Mouse (Mus musculus) kidney, postnatal 0 days (tissue): ENCODE data around the gene Map7d2. TPM values are rescaled to one million over a fixed set of nuclear protein-coding genes. Genes with fewer than 3 reads are reported as not detected.

ENCODE experiments used
- ATAC-seq: fragments of 200-750 bp; cut with Nextera tagmentation; replicated peaks from 2 replicates; pipeline ENCODE4 v1.8.0; 2017; ENCODE audit warnings: low read depth, moderate number of reproducible peaks, moderate TSS enrichment, moderate library complexity; ENCODE audit not compliant: low FRiP score
- DNase-seq: peaks from one replicate; pipeline ENCODE4 v3.0.0-alpha.2; 2016; ENCODE audit warnings: low spot score
- H3K27ac ChIP-seq: fragments of 300-500 bp; sonication (generic); 2 replicates; pipeline ENCODE4 v1.5.1; 2014; ENCODE audit warnings: mild to moderate bottlenecking
- H3K27me3 ChIP-seq: fragments of 300-500 bp; sonication (generic); 2 replicates; pipeline ENCODE4 v1.6.1; 2014; ENCODE audit warnings: low read length, mixed read lengths; ENCODE audit not compliant: insufficient read depth
- H3K36me3 ChIP-seq: fragments of 300-500 bp; sonication (generic); 2 replicates; pipeline ENCODE4 v1.6.1; 2014; ENCODE audit warnings: low read length, mixed read lengths; ENCODE audit not compliant: insufficient read depth
- H3K4me1 ChIP-seq: fragments of 300-500 bp; sonication (generic); replicated peaks from 2 replicates; pipeline ENCODE4 v1.6.1; 2014; ENCODE audit warnings: antibody characterized with exemption, low read length, mixed read lengths; ENCODE audit not compliant: insufficient read depth
- H3K4me2 ChIP-seq: fragments of 300-500 bp; sonication (generic); 2 replicates; pipeline ENCODE4 v1.6.1; 2014; ENCODE audit warnings: mild to moderate bottlenecking, low read length, moderate library complexity, mixed read lengths
- H3K4me3 ChIP-seq: fragments of 300-500 bp; sonication (generic); replicated peaks from 2 replicates; pipeline ENCODE4 v1.5.1; 2014; ENCODE audit warnings: low read depth, low read length
- H3K9ac ChIP-seq: fragments of 300-500 bp; sonication (generic); 2 replicates; pipeline ENCODE4 v1.6.1; 2014; ENCODE audit warnings: low read depth, low read length
- H3K9me3 ChIP-seq: fragments of 300-500 bp; sonication (generic); replicated peaks from 2 replicates; pipeline ENCODE4 v1.6.1; 2016; ENCODE audit warnings: low read length, inconsistent platforms, mixed read lengths
- CTCF ChIP-seq: IDR thresholded peaks from 2 replicates; pipeline ENCODE4 v1.5.1; 2016; ENCODE audit warnings: antibody characterized with exemption, low read depth, mild to moderate bottlenecking, moderate library complexity
- whole genome bisulfite sequencing: fragments of 180-500 bp; shearing (Covaris S2); extraction: QIAGEN DNeasy Blood & Tissue Kit; methylation state at CpG from one replicate; pipeline ENCODE4 v1.1.7; 2014; 5-methylcytosine and 5-hydroxymethylcytosine counted together
- polyA plus RNA-seq: library from polyadenylated mRNA; unstranded; fragments of >200 nt; fragmentation: Nextera tagmentation; extraction: Ambion mirVana; gene quantifications from 2 replicates; pipeline ENCODE4 v1.2.1, GENCODE M21; 2015

The Map7d2 gene
- polyA plus RNA-seq, 1 experiment from 2014 or later: 1.9 TPM

GRCm38 (mm10) chrX:159509042-159509441, 94.7 kb downstream of the Map7d2 start:
- Histone ChIP-seq H3K4me2 (no peak overlapping the region), H3K36me3 (no peaks in the 10 kb centered on the region), H3K9ac (no peak overlapping the region), H3K9me3 (no peaks in the 10 kb centered on the region), H3K4me1 (no peaks in the 10 kb centered on the region), H3K4me3 (no peak overlapping the region), H3K27me3 (no peaks in the 10 kb centered on the region), H3K27ac (no peak overlapping the region)
- WGBS: 74% methylated on average over 4 of the region's 4 CpGs
- ATAC-seq (no peak), DNase-seq (no peak)
- no peak for TF ChIP-seq CTCF

DNA sequence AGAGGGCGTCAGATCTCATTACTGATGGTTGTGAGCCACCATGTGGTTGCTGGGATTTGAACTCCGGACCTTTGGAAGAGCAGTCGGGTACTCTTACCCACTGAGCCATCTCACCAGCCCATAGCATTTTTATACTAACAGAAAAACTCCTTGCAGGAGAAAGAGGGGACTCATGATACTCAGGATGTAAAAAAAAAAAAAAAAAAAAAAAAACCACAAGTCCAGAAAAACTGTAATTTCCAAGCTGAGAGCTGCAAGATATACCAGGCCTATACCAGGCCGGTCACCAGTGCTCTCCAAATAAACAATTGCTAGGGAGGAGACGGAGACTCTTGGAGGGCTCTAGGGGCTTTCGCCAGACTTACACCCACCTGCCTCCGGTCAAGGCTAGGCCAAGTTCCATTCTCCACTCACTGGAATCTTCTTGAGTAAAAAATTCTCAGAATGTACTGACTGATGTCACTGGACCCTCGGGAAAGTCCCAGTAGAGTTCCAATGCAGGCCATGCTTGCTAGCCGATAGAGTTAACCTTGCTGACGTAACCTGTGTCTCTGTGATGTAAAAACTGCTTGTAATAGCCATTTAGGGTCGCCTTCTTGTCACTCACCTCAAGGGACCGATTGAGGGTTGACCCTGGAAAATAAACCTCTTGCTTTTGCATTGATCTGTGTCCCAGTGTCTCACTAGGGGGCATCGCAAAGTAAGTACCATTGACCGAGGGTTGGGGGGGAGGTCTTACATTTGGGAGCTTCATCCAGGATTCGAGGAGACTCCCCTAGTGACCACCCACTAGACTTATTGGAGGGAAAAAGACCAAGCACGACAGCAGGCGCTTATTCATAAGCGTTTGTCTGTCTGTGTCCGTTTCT, 95.7 kb downstream of the Map7d2 start:
- no peak for TF ChIP-seq CTCF
- Histone ChIP-seq H3K4me2 (no peak overlapping the region), H3K9me3 (no peaks in the 10 kb centered on the region), H3K27ac (no peak overlapping the region), H3K4me1 (no peaks in the 10 kb centered on the region), H3K4me3 (no peak overlapping the region), H3K27me3 (no peaks in the 10 kb centered on the region), H3K9ac (no peak overlapping the region), H3K36me3 (no peaks in the 10 kb centered on the region)
- 76% methylated on average over 19 of the region's 19 CpGs for WGBS
- ATAC-seq (no peak), DNase-seq (no peak)

- Histone ChIP-seq H3K4me3 (no peak overlapping the region), H3K27ac (no peak overlapping the region), H3K9me3 (no peaks in the 10 kb centered on the region), H3K36me3 (no peaks in the 10 kb centered on the region), H3K9ac (no peak overlapping the region), H3K4me2 (no peak overlapping the region), H3K27me3 (no peaks in the 10 kb centered on the region), H3K4me1 (no peaks in the 10 kb centered on the region)
- no peak for ATAC-seq
- DNase-seq: no peak
- 71% methylated on average over 9 of the region's 9 CpGs for WGBS
- TF ChIP-seq CTCF: no peak
These were observed 96.3 kb downstream of the Map7d2 start for GRCm38 (mm10) chrX:159510716-159511051.

GRCm38 (mm10) chrX:159515599-159515998, 101.2 kb downstream of the Map7d2 start:
- ATAC-seq (no peak), DNase-seq (no peak)
- no peaks in the 10 kb centered on the region for H3K36me3 ChIP-seq
- H3K4me2 ChIP-seq: no peak overlapping the region
- H3K9me3 ChIP-seq: no peaks in the 10 kb centered on the region
- TF ChIP-seq CTCF: no peak
- no peaks in the 10 kb centered on the region for H3K4me1 ChIP-seq
- H3K4me3 ChIP-seq: no peak overlapping the region
- no peak overlapping the region for H3K9ac ChIP-seq
- no peaks in the 10 kb centered on the region for H3K27me3 ChIP-seq
- WGBS: 91% methylated on average over 6 of the region's 6 CpGs
- no peak overlapping the region for H3K27ac ChIP-seq

- H3K9me3 ChIP-seq: no peaks in the 10 kb centered on the region
- no peaks in the 10 kb centered on the region for H3K4me1 ChIP-seq
- 59% methylated on average over 3 of the region's 3 CpGs for WGBS
- ATAC-seq (no peak), DNase-seq (no peak)
- no peak overlapping the region for H3K4me3 ChIP-seq
- TF ChIP-seq CTCF: no peak
- no peaks in the 10 kb centered on the region for H3K36me3 ChIP-seq
- no peak overlapping the region for H3K27ac ChIP-seq
- H3K27me3 ChIP-seq: no peaks in the 10 kb centered on the region
- no peak overlapping the region for H3K9ac ChIP-seq
- H3K4me2 ChIP-seq: no peak overlapping the region
These were observed 107.4 kb downstream of the Map7d2 start for GRCm38 (mm10) chrX:159521780-159522179.

DNA sequence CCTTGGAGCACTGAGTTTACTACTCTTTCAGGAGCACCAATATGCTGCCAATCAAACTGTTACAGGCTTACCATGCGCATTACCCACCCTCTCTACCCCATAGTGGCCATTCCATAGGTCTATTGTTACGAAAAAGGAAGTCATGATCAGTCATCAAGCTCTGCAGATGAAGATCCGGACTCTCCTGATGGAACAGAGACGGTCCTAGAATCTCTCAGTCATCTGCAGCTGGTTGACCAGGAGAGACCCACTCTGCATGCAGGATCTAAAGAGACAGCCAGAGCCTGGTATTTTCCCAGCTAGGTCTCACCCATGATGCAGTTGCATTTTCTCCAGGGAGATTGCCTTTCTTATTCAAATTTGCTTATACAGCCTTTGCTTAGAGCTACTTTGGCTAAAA, 108.3 kb downstream of the Map7d2 start:
- ATAC-seq (no peak), DNase-seq (no peak)
- no peak for TF ChIP-seq CTCF
- H3K9me3 ChIP-seq: no peaks in the 10 kb centered on the region
- no peak overlapping the region for H3K9ac ChIP-seq
- no peaks in the 10 kb centered on the region for H3K27me3 ChIP-seq
- no peaks in the 10 kb centered on the region for H3K36me3 ChIP-seq
- no peak overlapping the region for H3K4me3 ChIP-seq
- H3K27ac ChIP-seq: no peak overlapping the region
- H3K4me2 ChIP-seq: no peak overlapping the region
- 72% methylated on average over 4 of the region's 4 CpGs for WGBS
- H3K4me1 ChIP-seq: no peaks in the 10 kb centered on the region

GRCm38 (mm10) chrX:159526388-159526787, 112.0 kb downstream of the Map7d2 start, which contains the start of gene Bclaf3:
Gene Bclaf3 (plus strand): TSS chrX:159526688.
- Histone ChIP-seq H3K9ac (no peak within 1 kb of the TSS), H3K36me3 (no peaks in the 10 kb centered on the region), H3K27ac (no peak within 1 kb of the TSS), H3K9me3 (no peaks in the 10 kb centered on the region), H3K4me2 (no peak within 1 kb of the TSS), H3K4me1 (no peaks in the 10 kb centered on the region), H3K4me3 (no peak within 1 kb of the TSS), H3K27me3 (no peaks in the 10 kb centered on the region)
- no peak for ATAC-seq
- WGBS: 79% methylated on average over 6 of the region's 6 CpGs
- no peak for TF ChIP-seq CTCF
- DNase-seq: no peak
